Mouse (Mus musculus) urinary bladder, postnatal 25 days (tissue): ENCODE measurements around the gene Aatk.

Source experiments
- DNase-seq: peaks from one replicate; pipeline ENCODE4 v3.0.0; 2022; ENCODE audit warnings: low spot score

Gene Aatk

GRCm38 (mm10) chr11:120046553-120047191 lies at the start of gene Aatk:
Gene Aatk, minus strand, starts transcription at chr11:120047167.
- no peak for DNase-seq

GRCm38 (mm10) chr11:120092817-120093591 lies 46.0 kb upstream of the Aatk start:
- no peak for DNase-seq

DNA sequence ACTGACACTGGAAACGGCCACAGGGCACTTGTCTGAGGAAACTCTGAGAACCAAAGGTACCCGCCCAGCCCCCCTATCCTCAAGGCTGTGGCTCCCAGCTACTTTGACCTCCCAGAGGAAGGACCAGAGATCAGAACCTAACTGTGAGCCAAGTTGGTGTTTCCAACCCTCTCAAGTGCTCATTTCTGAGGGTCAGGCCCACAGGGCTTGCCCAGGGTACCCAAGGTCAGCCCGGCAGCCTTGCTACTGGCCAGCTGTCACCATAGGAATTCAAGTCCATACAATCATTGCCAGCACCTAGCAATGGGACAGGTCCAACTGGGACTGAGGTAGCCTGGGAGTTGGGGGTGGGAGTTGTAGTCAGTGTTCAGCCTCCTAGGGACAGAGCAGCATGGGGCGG lies 43.7 kb upstream of the Aatk start:
- no peak for DNase-seq

DNA sequence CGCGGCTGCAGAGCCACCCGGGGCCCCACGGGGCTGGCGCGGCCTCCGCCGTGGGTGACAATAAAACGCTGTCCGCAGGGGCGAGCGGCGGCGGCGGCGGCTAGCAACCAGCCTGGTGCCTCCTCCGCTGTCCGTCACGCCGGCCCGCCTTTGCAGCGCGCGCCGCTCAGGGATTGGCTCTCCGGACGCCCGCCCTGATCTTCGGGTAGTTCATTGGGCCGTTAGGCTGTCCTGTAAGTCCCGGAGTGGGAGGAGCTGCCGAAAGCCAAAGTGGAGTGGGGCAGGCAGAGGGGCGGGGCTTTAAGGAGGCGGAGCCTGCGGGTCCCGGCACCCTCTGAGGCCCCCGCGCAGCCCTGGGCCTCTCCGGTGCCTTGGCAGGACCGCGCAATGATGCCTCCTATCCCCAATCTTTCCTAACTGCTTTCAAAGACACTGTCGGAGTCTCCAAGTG lies 39.8 kb upstream of the Aatk start, which contains the start of gene Cep131:
TSS of gene Cep131 (minus strand) at position 126 of the 451 bp plus-strand sequence.
- peak; percentile 96 for DNase-seq

GRCm38 (mm10) chr11:120085891-120086627 lies 39.1 kb upstream of the Aatk start:
- DNase-seq = no peak

- no peak for DNase-seq
Measured at GRCm38 (mm10) chr11:120080282-120080681, 33.3 kb upstream of the Aatk start.

- no peak for DNase-seq
Measured at GRCm38 (mm10) chr11:120076191-120076590, 29.2 kb upstream of the Aatk start.

GRCm38 (mm10) chr11:120072986-120073647 lies 26.1 kb upstream of the Aatk start:
- DNase-seq = no peak

DNA sequence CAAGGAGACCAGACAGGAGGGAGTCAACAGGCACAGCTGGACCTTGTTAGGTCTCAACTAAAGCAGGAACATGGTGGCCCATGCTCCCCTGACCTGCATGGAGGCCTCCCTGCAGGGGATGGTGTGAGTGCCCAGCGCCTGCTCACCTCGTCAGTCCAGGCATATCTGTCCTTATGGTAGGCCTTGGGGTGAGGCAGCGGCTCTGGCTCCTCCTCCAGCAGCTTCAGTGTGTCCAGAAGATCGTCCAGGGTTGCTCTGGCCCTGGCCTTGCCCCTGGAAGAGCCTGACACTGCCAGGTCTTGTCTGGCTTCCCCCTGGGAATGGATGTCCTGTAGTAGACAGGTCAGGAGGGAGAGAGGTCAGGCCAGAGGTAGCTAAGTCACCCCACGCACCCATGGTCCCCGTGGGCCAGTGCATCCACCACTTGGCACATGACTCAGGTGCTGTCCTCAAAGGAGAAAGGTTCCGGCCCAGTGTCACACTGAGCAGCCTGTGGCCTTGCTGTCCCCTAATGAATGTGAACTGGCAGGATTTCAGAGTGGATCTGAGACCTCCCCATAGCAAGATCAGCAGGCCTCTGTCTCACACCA lies 24.9 kb upstream of the Aatk start:
- DNase-seq = no peak

GRCm38 (mm10) chr11:120071065-120071464 lies 24.1 kb upstream of the Aatk start:
- no peak for DNase-seq

DNA sequence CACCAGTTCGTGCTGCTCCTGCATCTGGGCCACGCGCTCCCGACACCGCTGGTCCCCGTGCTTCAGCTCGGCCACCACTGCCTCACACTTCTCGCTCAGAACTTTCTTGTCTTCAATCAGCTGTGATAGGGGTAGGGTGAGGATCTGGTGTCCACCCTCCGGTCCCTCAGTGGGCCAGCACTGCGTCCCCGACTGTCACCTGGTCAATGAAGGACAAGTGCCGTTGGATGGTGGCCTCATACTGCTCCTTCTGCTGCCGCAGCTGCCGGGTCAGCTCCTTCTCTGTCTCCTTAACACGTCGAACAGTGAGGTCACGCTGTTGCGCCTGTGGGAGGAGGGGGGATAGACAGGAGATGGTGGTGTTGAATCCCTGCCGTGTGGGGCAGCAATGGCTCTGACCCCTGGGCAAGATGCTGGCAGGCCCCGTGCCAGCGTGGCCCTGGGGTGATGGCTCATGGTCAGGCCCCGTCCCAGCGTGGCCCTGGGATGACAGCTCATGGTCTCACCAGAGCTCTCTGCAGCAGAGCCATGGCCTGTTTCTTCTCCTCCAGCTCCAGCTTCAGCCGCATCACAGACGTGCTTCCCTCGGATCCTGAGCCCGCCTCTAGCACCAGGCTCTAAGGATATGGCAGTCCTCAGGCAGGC lies 23.4 kb upstream of the Aatk start:
- DNase-seq = no peak

DNA sequence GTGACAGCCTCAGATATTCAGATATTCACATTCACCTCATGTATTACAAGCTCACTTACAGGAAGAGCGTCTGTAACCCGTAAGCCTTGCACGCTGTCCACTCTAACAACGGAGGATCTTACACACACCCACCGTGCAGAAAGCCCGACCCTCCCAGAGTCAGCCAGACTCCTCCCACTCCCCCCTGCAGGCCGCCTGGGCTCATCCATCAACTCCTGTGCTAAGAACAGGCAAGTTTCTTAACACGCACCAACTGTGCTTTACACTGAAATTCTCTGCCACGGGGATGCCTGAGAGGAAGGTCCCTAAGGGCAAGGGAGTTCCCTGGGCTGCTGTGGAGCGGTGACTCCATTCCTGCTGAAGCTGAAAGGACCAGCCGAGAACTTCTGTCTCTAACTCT lies 22.3 kb upstream of the Aatk start:
- DNase-seq = no peak

DNA sequence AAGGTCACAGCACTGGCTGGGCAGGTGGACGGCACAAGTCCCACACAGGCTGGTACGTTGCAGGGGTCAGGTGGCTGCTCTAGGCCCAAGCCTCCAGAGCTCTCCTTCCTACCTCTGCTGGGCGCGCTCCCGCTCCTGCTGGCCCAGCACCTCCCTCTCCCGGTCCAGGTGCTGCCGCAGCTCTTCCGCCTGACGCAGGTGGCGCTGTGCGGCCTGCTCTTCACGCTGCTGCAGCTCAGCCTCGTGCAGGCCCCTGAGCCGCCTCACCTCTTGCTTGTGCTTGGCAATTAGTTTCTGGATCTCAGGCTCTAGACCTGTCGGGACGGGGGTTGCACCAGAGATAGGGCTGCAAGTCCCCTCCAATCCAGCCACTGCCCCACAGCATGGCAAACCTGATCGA lies 20.9 kb upstream of the Aatk start:
- no peak for DNase-seq

GRCm38 (mm10) chr11:120065291-120065690 lies 18.3 kb upstream of the Aatk start:
- peak; percentile 64 for DNase-seq

DNA sequence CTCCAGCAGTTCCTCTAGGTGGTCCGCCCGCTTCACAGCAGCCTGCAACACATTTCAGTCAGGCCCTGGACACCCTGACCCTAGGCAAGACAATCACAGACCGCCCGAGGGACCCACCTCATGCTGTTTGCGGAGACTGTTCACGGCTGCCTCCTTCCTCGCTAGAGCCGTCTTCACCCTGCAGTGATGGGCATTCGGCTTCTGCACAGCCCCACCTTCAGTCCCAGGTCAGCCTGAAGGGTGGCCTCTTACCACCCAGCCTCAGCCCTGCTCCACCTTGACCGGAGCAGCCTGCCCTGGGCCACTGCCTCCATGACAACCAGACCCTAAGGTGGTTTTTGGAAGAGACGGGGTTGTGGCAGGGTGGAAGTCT lies 17.7 kb upstream of the Aatk start:
- DNase-seq = no peak

DNA sequence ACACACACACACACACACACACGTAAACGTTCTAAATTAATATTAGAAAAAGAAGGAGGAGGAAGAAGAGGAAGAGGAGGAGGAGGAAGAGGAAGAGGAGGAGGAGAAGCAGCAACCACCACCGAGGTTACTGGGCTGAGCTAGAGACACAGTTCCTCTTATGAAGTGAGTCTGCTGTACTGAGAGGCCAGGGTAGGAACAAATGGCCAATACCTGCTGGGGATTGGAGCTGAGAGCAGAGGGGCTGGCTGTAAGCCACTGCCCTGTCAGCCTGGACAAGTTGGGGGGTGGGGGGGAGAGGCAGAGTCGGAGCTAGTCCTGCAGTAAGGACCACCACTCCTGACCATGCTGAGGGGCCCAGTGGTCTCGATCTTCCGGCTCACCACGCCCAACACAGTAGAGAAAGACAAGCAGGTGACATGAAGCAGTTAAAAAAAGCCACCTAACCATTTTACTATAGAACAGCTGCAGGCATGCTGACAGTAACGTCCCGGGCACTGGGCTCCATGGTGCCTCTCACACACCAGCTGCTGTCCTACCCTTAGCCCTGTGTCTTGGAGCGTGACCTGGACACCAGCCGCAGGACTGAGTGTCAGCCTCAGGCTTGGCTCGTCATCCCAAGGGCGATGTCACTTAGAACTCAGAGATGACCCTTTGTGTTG lies 17.2 kb upstream of the Aatk start:
- no peak for DNase-seq

- no peak for DNase-seq
Measured at GRCm38 (mm10) chr11:120063326-120063725, 16.4 kb upstream of the Aatk start.

- DNase-seq = no peak
Measured at GRCm38 (mm10) chr11:120060634-120061033, 13.7 kb upstream of the Aatk start.

DNA sequence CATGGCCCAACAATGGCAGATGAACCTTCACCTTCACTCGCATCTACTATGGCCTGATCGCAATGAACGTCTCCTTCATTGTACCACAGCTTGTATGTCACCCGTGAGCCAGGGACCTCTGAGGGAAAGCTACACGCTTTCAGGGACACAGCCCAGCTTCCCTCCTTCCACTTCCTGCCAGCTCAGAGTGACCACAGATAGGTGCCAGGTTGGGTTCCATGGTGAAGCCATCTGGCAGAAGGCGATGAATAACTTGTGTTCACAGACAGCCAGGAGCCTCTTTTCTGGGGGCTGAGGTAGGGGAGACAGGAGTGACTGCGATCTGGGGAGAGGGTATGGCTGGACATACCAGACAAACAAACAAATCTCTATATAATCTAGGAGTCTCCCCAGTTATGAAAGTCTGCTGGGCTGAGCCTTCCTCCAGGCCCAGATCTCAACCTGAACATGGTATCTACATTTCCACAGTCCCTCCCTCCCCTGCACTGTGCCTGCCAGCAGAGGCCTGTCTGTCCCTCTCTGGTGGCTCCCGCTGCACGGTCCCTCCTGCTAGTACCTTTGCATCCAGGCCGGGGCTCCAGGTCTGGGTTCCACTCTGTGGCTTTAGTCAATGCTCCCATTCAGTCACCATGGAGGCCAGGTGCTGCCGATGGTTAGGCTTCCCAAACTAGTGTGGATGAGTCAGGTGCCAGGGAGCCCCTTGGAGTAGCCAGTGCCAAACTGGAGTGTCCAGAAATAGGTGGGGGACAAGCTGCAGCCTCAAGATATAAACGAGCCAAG lies 9.2 kb upstream of the Aatk start:
- no peak for DNase-seq

DNA sequence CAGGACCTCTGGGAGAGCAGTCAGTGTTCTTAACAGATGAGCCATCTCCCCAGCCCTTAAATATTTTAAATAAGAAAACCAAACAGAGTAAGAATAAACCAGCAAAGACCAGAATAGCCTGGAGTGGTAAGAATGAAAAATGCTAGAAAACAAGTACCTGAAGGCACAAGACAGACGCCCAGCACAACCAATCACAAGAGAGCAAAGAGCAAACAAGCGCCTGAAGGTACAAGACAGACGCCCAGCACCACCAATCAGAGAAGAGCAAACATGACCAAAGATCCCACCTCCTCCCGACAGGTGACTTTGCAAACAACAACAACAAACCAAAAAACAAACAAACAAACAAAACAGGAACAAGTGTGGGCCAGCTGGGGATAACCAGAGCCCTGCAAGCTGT lies 6.9 kb upstream of the Aatk start:
- no peak for DNase-seq
